Mouse (Mus musculus) neural tube, embryonic 13.5 days (tissue): ENCODE measurements at regions not wholly inside any gene's neighbourhood (a gene's known extent, or its start where the extent isn't known, plus 50 kb on each side); places are given as distances from the start of the nearest gene placed in this dataset.

Experiments
- ATAC-seq: fragments of 200-750 bp; cut with Nextera tagmentation; 2 replicates; pipeline ENCODE4 v1.8.0; 2017; ENCODE audit warnings: low read depth, mild to moderate bottlenecking, moderate TSS enrichment, moderate library complexity
- H3K27ac ChIP-seq: fragments of 300-500 bp; sonication (generic); replicated peaks from 2 replicates; pipeline ENCODE4 v1.5.1; 2015; ENCODE audit warnings: moderate library complexity, mild to moderate bottlenecking, inconsistent platforms
- H3K27me3 ChIP-seq: fragments of 300-500 bp; sonication (generic); 2 replicates; pipeline ENCODE4 v1.6.1; 2015; ENCODE audit warnings: mild to moderate bottlenecking, inconsistent platforms
- H3K36me3 ChIP-seq: fragments of 300-500 bp; sonication (generic); 2 replicates; pipeline ENCODE4 v1.6.1; 2015; ENCODE audit warnings: mild to moderate bottlenecking, inconsistent platforms
- H3K4me1 ChIP-seq: fragments of 300-500 bp; sonication (generic); replicated peaks from 2 replicates; pipeline ENCODE4 v1.6.1; 2015; ENCODE audit warnings: inconsistent platforms
- H3K4me2 ChIP-seq: fragments of 300-500 bp; sonication (generic); 2 replicates; pipeline ENCODE4 v1.6.1; 2015; ENCODE audit warnings: inconsistent platforms, mild to moderate bottlenecking, moderate library complexity
- H3K4me3 ChIP-seq: fragments of 300-500 bp; sonication (generic); 2 replicates; pipeline ENCODE4 v1.5.1; 2015; ENCODE audit warnings: mild to moderate bottlenecking, inconsistent platforms
- H3K9ac ChIP-seq: fragments of 300-500 bp; sonication (generic); 2 replicates; pipeline ENCODE4 v1.6.1; 2015; ENCODE audit warnings: moderate library complexity, mild to moderate bottlenecking, inconsistent platforms
- H3K9me3 ChIP-seq: fragments of 300-500 bp; sonication (generic); 2 replicates; pipeline ENCODE4 v1.6.1; 2016; ENCODE audit warnings: inconsistent platforms
- WGBS: fragments of 180-500 bp; shearing (Covaris S2); methylation state at CpG from one replicate; pipeline ENCODE4 v1.1.7; 2015; 5-methylcytosine and 5-hydroxymethylcytosine counted together

DNA sequence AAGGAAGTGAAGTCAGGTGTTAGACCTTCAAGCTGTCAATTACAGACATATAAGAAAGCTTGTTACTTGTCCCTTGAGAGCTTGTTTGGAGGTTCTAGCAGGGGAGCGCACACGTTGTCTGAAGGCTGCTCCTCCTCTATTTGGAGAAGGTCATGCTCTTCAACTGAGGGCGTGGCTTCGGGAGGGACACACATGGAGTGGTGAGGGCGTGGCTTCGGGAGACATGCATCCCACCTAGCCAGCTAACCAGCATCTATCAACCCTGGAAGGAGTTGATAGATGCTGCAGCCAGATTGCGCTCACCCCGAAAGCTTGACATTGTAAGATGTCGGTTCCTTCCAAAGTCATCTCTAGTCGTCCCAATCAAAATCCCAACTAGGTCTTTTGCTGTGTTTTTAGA lies 94.9 kb upstream of the Mylip start:
- WGBS: 92% methylated on average over 10 of the region's 10 CpGs
- Histone ChIP-seq H3K36me3 (no peaks in the 10 kb centered on the region), H3K9ac (no peak overlapping the region), H3K4me1 (0 out of 2 replicates have a peak, but pooled peaks cover 4% of the 10 kb centered on the region), H3K9me3 (no peaks in the 10 kb centered on the region), H3K27me3 (no peaks in the 10 kb centered on the region), H3K4me3 (no peak overlapping the region), H3K4me2 (no peak overlapping the region), H3K27ac (no peak overlapping the region)
- no peak for ATAC-seq

DNA sequence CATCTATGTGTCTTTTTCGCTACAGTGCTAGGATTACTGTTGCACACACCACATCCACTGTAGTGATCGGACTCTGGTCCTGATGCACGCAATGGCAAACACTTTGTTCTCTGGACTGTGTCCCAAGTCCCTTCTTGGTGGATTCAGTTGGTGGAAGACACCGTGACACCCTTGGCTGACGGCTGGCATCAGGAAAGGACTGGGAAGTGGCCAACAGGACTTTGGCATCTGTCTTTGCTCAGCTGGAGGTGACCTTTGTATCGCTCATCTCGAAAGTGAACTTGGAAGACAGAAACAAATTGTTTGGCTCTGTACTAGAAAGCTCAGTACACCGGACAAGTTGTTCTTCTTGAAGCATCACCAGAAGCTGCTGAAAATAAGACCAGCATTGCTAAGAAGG lies 88.9 kb upstream of the Mylip start:
- Histone ChIP-seq H3K4me2 (no peak overlapping the region), H3K4me3 (no peak overlapping the region), H3K9ac (no peak overlapping the region), H3K9me3 (no peaks in the 10 kb centered on the region), H3K27me3 (no peaks in the 10 kb centered on the region), H3K4me1 (no peaks in the 10 kb centered on the region), H3K27ac (no peak overlapping the region), H3K36me3 (no peaks in the 10 kb centered on the region)
- ATAC-seq: no peak
- WGBS: 95% methylated on average over 8 of the region's 8 CpGs

DNA sequence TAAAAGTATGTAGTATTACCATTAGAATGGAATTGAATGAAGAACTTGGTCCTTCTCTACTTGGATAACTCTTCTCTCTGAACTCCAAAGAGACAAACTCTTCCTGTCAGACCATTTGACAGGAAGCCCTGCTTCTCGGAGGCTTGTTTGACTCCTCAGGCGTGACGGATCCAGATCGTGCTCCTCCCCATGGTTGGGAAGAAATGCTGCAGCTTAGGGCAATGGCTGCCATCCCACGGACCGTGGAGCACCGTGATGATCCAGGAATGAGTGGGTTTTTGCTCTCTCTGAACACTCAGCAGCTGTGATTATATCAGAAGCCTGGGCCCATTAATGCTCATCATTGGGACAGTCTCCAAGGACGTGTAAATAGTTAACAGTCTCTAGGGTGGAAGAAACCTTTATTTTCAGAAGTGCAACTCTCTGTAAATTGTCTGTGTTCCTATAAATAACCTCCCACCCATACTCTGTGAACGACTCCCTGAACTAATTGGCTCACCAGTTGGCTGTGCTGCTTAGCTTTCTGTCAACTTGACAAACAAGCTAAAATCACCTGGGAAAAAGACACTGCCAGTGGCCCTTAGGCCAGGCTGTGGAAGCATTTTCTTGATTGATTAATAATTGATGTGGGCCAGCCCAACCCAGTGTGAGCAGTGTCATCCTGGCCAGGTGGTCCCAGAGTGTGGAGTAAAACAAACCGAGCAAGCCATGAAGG lies 88.2 kb upstream of the Mylip start:
- 77% methylated on average over 10 of the region's 10 CpGs for WGBS
- ATAC-seq: no peak
- no peak overlapping the region for H3K4me2 ChIP-seq
- H3K9ac ChIP-seq: no peak overlapping the region
- no peaks in the 10 kb centered on the region for H3K4me1 ChIP-seq
- no peak overlapping the region for H3K4me3 ChIP-seq
- no peaks in the 10 kb centered on the region for H3K27me3 ChIP-seq
- no peaks in the 10 kb centered on the region for H3K36me3 ChIP-seq
- no peaks in the 10 kb centered on the region for H3K9me3 ChIP-seq
- H3K27ac ChIP-seq: no peak overlapping the region

DNA sequence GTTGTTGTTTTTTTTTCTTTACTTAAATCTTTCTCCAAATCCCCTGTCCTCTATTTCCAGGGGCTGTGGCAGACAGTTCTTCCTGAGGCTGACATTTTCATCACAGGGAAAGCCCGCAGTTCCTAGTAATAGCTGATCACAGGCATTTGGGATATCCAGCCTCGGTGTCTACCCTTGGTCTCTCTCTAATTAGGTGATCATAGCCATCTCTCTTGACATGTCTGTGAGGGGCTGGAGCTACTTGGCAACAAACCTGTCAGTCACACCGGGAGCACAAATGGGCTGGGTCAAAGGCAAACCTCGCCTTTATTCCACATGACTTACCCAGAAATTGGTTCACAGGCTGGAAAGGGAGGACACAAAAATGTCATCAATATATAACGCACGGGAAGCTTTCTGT lies 86.7 kb upstream of the Mylip start:
- Histone ChIP-seq H3K36me3 (no peaks in the 10 kb centered on the region), H3K4me2 (no peak overlapping the region), H3K27me3 (no peaks in the 10 kb centered on the region), H3K27ac (no peak overlapping the region), H3K4me3 (no peak overlapping the region), H3K9me3 (no peaks in the 10 kb centered on the region), H3K9ac (no peak overlapping the region), H3K4me1 (no peaks in the 10 kb centered on the region)
- WGBS: 68% methylated on average over 6 of the region's 6 CpGs
- ATAC-seq: no peak

DNA sequence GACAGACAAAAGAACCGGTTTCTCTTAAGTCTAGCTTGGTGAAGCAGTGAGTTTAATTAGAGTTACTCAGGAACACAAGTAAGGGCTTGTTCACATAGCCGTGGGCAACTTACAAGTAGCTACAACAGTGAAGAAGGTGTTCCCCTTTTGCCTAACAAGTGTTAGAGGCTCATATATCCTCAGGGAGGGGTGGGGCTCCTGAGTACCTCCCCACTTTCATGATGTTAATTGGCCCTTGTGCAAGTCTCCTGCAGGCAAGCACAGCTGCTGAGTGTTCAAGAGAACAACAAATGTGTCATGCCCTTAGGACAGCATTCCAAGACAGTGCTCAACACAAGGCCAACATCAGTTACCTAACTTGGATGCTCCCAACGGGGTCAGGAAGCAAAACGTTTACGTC lies 83.4 kb upstream of the Mylip start:
- no peaks in the 10 kb centered on the region for H3K27me3 ChIP-seq
- 79% methylated on average over 5 of the region's 5 CpGs for WGBS
- H3K36me3 ChIP-seq: no peaks in the 10 kb centered on the region
- H3K4me1 ChIP-seq: no peaks in the 10 kb centered on the region
- H3K4me3 ChIP-seq: no peak overlapping the region
- no peak for ATAC-seq
- no peaks in the 10 kb centered on the region for H3K9me3 ChIP-seq
- no peak overlapping the region for H3K9ac ChIP-seq
- H3K27ac ChIP-seq: no peak overlapping the region
- no peak overlapping the region for H3K4me2 ChIP-seq

DNA sequence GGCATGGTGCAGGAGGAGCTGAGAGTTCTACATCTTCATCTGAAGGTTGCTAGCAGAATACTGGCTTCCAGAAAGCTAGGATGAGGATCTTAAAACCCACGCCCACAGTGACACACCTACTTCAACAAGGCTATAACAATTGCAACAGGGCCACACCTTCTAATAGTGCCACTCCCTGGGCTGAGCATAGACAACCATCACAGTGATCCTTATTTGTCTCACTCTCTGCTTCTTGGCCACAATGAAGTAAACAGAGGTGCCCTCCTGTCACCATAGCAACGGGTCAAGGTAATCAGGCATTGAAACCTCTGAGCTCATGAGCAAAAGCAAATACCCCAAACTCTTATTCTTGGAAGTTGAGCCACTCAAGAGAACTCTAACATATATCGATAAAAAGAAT lies 82.3 kb upstream of the Mylip start:
- Histone ChIP-seq H3K9me3 (no peaks in the 10 kb centered on the region), H3K4me2 (no peak overlapping the region), H3K27me3 (no peaks in the 10 kb centered on the region), H3K27ac (no peak overlapping the region), H3K4me3 (no peak overlapping the region), H3K36me3 (no peaks in the 10 kb centered on the region), H3K4me1 (no peaks in the 10 kb centered on the region), H3K9ac (no peak overlapping the region)
- WGBS: 93% methylated on average over 3 of the region's 3 CpGs
- no peak for ATAC-seq

DNA sequence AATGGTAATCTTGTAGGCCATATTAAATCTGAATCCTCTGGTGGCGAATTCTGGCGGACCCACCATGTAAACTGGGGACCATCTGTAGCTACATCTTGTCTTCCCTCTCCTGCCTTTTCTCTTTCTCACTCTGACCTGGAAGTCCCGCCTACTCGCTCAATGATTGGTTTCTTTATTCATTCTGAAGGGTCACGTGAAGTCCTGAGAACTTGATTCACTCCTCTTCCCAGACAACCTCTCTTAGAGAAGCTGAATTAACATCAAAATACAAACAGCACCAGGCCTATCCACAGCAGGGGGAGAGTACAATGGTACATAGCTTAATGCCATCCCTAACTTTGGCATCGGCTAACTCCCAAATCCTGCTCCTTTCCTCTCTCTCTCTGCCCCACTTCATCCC lies 69.9 kb upstream of the Mylip start:
- Histone ChIP-seq H3K27me3 (no peaks in the 10 kb centered on the region), H3K9me3 (no peaks in the 10 kb centered on the region), H3K4me2 (no peak overlapping the region), H3K9ac (no peak overlapping the region), H3K4me3 (no peak overlapping the region), H3K27ac (no peak overlapping the region), H3K4me1 (no peaks in the 10 kb centered on the region), H3K36me3 (no peaks in the 10 kb centered on the region)
- 76% methylated on average over 6 of the region's 6 CpGs for WGBS
- no peak for ATAC-seq

DNA sequence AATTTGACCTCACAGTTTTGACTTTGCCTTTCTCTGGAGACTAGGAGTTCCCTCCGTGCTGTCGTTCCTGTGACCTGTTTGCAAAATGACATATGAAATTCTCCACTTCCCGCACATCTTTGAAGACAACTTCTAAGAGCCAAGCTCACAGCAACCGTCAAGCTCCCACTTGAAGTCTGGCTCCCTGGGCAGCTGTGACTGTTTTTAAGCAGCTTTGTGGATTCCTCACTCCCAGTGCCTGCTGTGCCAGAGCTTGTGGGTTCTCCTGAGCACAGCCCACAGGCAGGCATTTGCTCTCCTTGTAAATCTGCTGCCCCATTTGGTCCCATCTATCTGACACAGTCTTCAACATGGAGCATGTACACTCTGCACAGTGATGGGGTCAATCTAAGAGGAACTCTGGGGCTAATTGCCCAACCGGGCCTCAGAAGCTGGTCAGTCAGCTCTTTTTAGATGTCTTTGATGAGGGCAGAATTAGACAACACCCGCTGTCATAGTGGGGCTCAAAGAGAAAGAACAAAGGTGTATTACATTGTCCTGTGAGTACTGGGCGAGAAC lies 63.7 kb upstream of the Mylip start:
- no peak overlapping the region for H3K9ac ChIP-seq
- H3K27me3 ChIP-seq: no peaks in the 10 kb centered on the region
- H3K4me1 ChIP-seq: no peaks in the 10 kb centered on the region
- no peak overlapping the region for H3K27ac ChIP-seq
- 55% methylated on average over 7 of the region's 7 CpGs for WGBS
- no peaks in the 10 kb centered on the region for H3K9me3 ChIP-seq
- no peak overlapping the region for H3K4me2 ChIP-seq
- H3K36me3 ChIP-seq: no peaks in the 10 kb centered on the region
- ATAC-seq: no peak
- no peak overlapping the region for H3K4me3 ChIP-seq

DNA sequence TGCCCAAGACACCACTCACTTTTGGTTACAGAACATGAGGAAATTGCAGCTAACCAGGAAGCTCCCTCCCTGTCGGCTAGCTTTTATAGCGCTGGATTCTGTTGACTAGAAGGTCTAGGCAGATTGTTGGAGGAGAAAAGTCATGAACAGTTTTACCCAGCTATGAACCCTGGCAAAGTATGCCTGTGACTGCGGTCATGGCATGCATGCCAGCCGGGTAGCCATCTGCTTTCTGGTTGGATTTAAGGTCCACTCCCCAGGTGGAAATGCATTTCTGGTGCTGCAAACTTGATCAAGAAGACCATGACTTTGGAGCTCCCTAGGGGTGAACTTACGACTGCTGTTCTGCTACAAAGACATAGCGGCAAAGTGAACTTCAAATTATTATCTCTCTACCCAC lies 62.8 kb upstream of the Mylip start:
- no peaks in the 10 kb centered on the region for H3K36me3 ChIP-seq
- no peak for ATAC-seq
- H3K4me1 ChIP-seq: no peaks in the 10 kb centered on the region
- H3K9ac ChIP-seq: no peak overlapping the region
- H3K4me3 ChIP-seq: no peak overlapping the region
- no peak overlapping the region for H3K27ac ChIP-seq
- 91% methylated on average over 6 of the region's 6 CpGs for WGBS
- H3K27me3 ChIP-seq: no peaks in the 10 kb centered on the region
- H3K4me2 ChIP-seq: no peak overlapping the region
- no peaks in the 10 kb centered on the region for H3K9me3 ChIP-seq

DNA sequence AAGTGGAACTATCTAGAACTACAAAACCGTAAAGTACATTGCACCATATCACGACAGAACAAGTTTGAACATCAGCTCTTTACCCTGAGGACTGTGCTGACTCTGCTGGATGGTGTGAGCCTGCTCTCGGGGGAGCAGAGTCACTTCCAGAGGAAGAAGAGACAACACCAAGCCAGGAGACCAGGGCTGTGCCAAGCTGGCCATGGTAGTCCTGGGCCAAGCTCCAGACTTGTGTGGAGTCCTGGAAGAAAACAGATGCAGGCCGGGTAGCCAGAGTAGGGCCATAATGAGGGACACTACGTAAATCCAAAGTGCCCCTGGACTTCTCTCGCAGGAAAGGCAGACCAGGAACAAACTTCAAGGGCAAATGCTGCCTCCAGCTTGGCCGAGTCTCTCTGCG lies 59.0 kb upstream of the Mylip start:
- Histone ChIP-seq H3K9me3 (no peaks in the 10 kb centered on the region), H3K36me3 (no peaks in the 10 kb centered on the region), H3K27me3 (no peaks in the 10 kb centered on the region), H3K4me1 (no peaks in the 10 kb centered on the region), H3K27ac (no peak overlapping the region), H3K4me3 (no peak overlapping the region), H3K4me2 (no peak overlapping the region), H3K9ac (no peak overlapping the region)
- no peak for ATAC-seq
- 81% methylated on average over 8 of the region's 8 CpGs for WGBS

DNA sequence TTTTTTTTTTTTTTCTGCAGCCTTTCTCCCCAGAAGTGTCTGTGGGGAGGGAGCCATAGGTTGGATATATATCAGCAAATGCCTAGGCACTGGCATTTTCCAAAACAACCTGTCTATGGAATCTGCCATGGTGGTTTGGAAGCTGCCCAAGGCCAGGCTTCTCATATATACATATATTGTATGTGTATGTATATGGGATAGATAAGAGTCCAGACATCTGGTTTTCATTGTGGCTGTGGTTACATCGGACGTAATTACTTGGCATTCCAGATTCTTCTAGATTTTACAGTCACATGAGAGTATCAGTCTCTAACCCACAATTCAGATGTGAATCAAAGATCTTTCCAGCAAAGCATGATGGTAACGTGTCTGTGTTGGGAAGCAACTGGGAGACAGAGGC lies 57.5 kb upstream of the Mylip start:
- no peak overlapping the region for H3K9ac ChIP-seq
- H3K4me2 ChIP-seq: no peak overlapping the region
- no peaks in the 10 kb centered on the region for H3K4me1 ChIP-seq
- H3K27ac ChIP-seq: no peak overlapping the region
- H3K27me3 ChIP-seq: no peaks in the 10 kb centered on the region
- no peak overlapping the region for H3K4me3 ChIP-seq
- no peak for ATAC-seq
- H3K9me3 ChIP-seq: no peaks in the 10 kb centered on the region
- H3K36me3 ChIP-seq: no peaks in the 10 kb centered on the region
- WGBS: 90% methylated on average over 3 of the region's 3 CpGs

DNA sequence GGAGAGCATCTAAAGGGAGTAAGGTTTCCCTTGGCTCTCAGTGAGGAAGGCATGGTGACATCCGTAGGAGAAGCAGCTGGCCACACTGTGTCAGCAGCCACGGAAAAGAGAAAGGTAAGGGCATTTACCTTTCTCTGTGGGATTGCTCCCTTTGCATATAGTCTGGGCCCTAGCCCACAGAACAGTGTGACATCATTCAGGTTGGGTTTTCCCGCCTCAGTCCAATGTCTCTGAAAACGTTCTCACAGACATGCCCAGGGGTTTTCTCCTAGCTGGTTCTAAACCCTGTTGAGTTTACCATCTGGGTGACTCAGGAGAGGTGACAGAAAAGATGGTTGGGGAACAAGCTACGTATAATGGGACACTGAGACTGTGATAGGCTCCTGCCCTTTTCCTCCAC lies 55.9 kb upstream of the Mylip start:
- no peak for ATAC-seq

More for the DNA sequence above, 55.9 kb upstream of the Mylip start:
- H3K9me3 ChIP-seq: no peaks in the 10 kb centered on the region
- no peak overlapping the region for H3K9ac ChIP-seq
- no peak overlapping the region for H3K4me2 ChIP-seq
- H3K36me3 ChIP-seq: no peaks in the 10 kb centered on the region
- no peak overlapping the region for H3K4me3 ChIP-seq
- no peaks in the 10 kb centered on the region for H3K27me3 ChIP-seq
- H3K27ac ChIP-seq: no peak overlapping the region
- H3K4me1 ChIP-seq: no peaks in the 10 kb centered on the region
- 83% methylated on average over 5 of the region's 5 CpGs for WGBS
